Mouse (Mus musculus): ENCODE measurements at regions not wholly inside any gene's neighbourhood (a gene's known extent, or its start where the extent isn't known, plus 50 kb on each side); places are given as distances from the start of the nearest gene placed in this dataset.

- no peak for DNase-seq (ENCODE audit: low read depth, low spot score)
These were observed 65.4 kb downstream of the Chst1 start for GRCm38 (mm10) chr2:92664939-92665338.

GRCm38 (mm10) chr2:92667192-92667591 lies 67.7 kb downstream of the Chst1 start:
- no peak for DNase-seq (ENCODE audit: low read depth, low spot score)

- no peak for DNase-seq (ENCODE audit: low read depth, low spot score)
These were observed 68.2 kb downstream of the Chst1 start for GRCm38 (mm10) chr2:92667756-92668155.

- DNase-seq (ENCODE audit: low read depth, low spot score): peak; percentile 72
These were observed 70.0 kb downstream of the Chst1 start for GRCm38 (mm10) chr2:92669431-92670081.

GRCm38 (mm10) chr2:92671586-92671985 lies 72.1 kb downstream of the Chst1 start:
- peak; percentile 74 for DNase-seq (ENCODE audit: low read depth, low spot score)

GRCm38 (mm10) chr2:92672106-92672505 lies 72.6 kb downstream of the Chst1 start:
- DNase-seq (ENCODE audit: low read depth, low spot score): no peak

- DNase-seq (ENCODE audit: low read depth, low spot score): no peak
These were observed 73.7 kb downstream of the Chst1 start for GRCm38 (mm10) chr2:92673064-92673813.

GRCm38 (mm10) chr2:92673931-92674330 lies 74.4 kb downstream of the Chst1 start:
- DNase-seq (ENCODE audit: low read depth, low spot score): peak; percentile 57

- no peak for DNase-seq (ENCODE audit: low read depth, low spot score)
These were observed 75.7 kb downstream of the Chst1 start for GRCm38 (mm10) chr2:92675247-92675646.

- DNase-seq (ENCODE audit: low read depth, low spot score): no peak
These were observed 78.9 kb downstream of the Chst1 start for GRCm38 (mm10) chr2:92678276-92678930.

- no peak for DNase-seq (ENCODE audit: low read depth, low spot score)
These were observed 79.6 kb downstream of the Chst1 start for GRCm38 (mm10) chr2:92678999-92679704.

GRCm38 (mm10) chr2:92682256-92682655 lies 82.7 kb downstream of the Chst1 start:
- peak; percentile 75 for DNase-seq (ENCODE audit: low read depth, low spot score)

- no peak for DNase-seq (ENCODE audit: low read depth, low spot score)
These were observed 88.2 kb downstream of the Chst1 start for GRCm38 (mm10) chr2:92687702-92688101.

GRCm38 (mm10) chr2:92689203-92689602 lies 89.7 kb downstream of the Chst1 start:
- DNase-seq (ENCODE audit: low read depth, low spot score): no peak

- DNase-seq (ENCODE audit: low read depth, low spot score): no peak
These were observed 90.8 kb downstream of the Chst1 start for GRCm38 (mm10) chr2:92690304-92690703.

GRCm38 (mm10) chr2:92691438-92691837 lies 91.9 kb downstream of the Chst1 start:
- no peak for DNase-seq (ENCODE audit: low read depth, low spot score)

- DNase-seq (ENCODE audit: low read depth, low spot score): no peak
These were observed 93.1 kb downstream of the Chst1 start for GRCm38 (mm10) chr2:92692623-92693022.

- no peak for DNase-seq (ENCODE audit: low read depth, low spot score)
These were observed 93.5 kb downstream of the Chst1 start for GRCm38 (mm10) chr2:92693024-92693423.

GRCm38 (mm10) chr2:92694797-92695196 lies 95.3 kb downstream of the Chst1 start:
- no peak for DNase-seq (ENCODE audit: low read depth, low spot score)

GRCm38 (mm10) chr2:92695869-92696268 lies 96.4 kb downstream of the Chst1 start:
- peak; percentile 69 for DNase-seq (ENCODE audit: low read depth, low spot score)

GRCm38 (mm10) chr2:92697721-92698120 lies 98.2 kb downstream of the Chst1 start:
- DNase-seq (ENCODE audit: low read depth, low spot score): no peak

GRCm38 (mm10) chr2:92699360-92699759 lies 99.9 kb downstream of the Chst1 start:
- no peak for DNase-seq (ENCODE audit: low read depth, low spot score)

Data from R1 (cell line).